Comparison of ENCODE assay signal across 8 mouse cellular contexts in the genomic region with DNA sequence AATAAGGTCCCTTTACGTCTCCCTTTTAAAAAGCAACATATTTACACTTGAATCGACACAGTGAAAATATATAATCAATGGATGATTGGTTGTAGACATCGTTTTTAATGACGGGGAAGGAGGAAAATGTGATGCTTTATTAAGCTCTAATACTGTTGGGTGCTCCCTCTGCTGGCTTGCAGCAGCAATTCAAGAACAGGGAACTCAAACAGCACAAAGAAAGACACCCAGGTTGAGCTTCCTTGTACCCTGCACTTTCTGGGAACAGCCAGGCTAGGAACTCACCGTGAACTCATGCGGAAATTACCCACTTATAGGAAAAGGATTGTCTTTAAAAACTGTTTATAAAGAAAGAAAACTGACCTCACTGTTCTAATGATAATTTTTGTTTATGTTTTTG.
DNase-seq lines count a peak whose midpoint lies in the region; ATAC-seq and TF ChIP-seq lines count a peak whose summit lies in the region.

No protein-coding gene starts in this region.

- no peaks in the 10 kb centered on the region for H3K4me1 ChIP-seq in liver, adult 2 months (ENCODE audit: control insufficient read depth, insufficient read depth, low read length)
- no peaks in the 10 kb centered on the region for H3K4me1 ChIP-seq in liver, embryonic 11.5 days (replicated peaks; ENCODE audit: control insufficient read depth, insufficient read depth, low read length)
- H3K4me1 ChIP-seq in hindbrain, embryonic 10.5 days (replicated peaks) = 0 out of 2 replicates have a peak, but pooled peaks cover 8% of the 10 kb centered on the region
- H3K4me1 ChIP-seq in midbrain, embryonic 14.5 days (ENCODE audit: control insufficient read depth, insufficient read depth, low read length) = peaks cover 8% of the 10 kb centered on the region; the same call in 1 of the 2 replicates

- H3K79me2 ChIP-seq in liver, adult 2 months (ENCODE audit: control insufficient read depth, insufficient read depth, low read length) = no peaks in the 10 kb centered on the region

- no peaks in the 10 kb centered on the region for H3K36me3 ChIP-seq in liver, adult 2 months (ENCODE audit: control insufficient read depth, insufficient read depth, low read length)
- H3K36me3 ChIP-seq in liver, embryonic 11.5 days (ENCODE audit: control insufficient read depth, insufficient read depth, low read length) = no peaks in the 10 kb centered on the region
- H3K36me3 ChIP-seq in hindbrain, embryonic 10.5 days = no peaks in the 10 kb centered on the region
- no peaks in the 10 kb centered on the region for H3K36me3 ChIP-seq in midbrain, embryonic 14.5 days (ENCODE audit: control insufficient read depth, insufficient read depth, low read length)

- H3K4me2 ChIP-seq in liver, embryonic 11.5 days = no peak overlapping the region
- peak overlapping the region; percentile 11; the same call in 1 of the 2 replicates for H3K4me2 ChIP-seq in midbrain, embryonic 14.5 days (ENCODE audit: low read length)

- 31% methylated on average over 6 of the region's 6 CpGs for WGBS in liver, adult 2 months
- 22% methylated on average over 6 of the region's 6 CpGs for WGBS in liver, embryonic 11.5 days
- WGBS in hindbrain, embryonic 10.5 days = 31% methylated on average over 6 of the region's 6 CpGs
- WGBS in midbrain, embryonic 14.5 days = 27% methylated on average over 6 of the region's 6 CpGs

- no peak for ATAC-seq in liver, embryonic 11.5 days (replicated peaks; ENCODE audit: low FRiP score)
- ATAC-seq in midbrain, embryonic 14.5 days (ENCODE audit: low FRiP score, low TSS enrichment) = no peak
- ATAC-seq in erythroblast, adult 5-6 weeks (replicated peaks; ENCODE audit: low FRiP score, poor library complexity, severe bottlenecking) = no peak

- no peak overlapping the region for H3K27ac ChIP-seq in liver, adult 2 months (replicated peaks; ENCODE audit: insufficient read depth, low read depth, low read length)
- H3K27ac ChIP-seq in liver, embryonic 11.5 days (ENCODE audit: low read depth, low read length) = no peak overlapping the region
- no peak overlapping the region for H3K27ac ChIP-seq in hindbrain, embryonic 10.5 days
- no peak overlapping the region for H3K27ac ChIP-seq in midbrain, embryonic 14.5 days (replicated peaks; ENCODE audit: low read depth, low read length)

- no peaks in the 10 kb centered on the region for H3K9me3 ChIP-seq in liver, embryonic 11.5 days (ENCODE audit: control insufficient read depth, low read length)
- 0 out of 2 replicates have a peak, but pooled peaks cover 2% of the 10 kb centered on the region for H3K9me3 ChIP-seq in hindbrain, embryonic 10.5 days
- no peaks in the 10 kb centered on the region for H3K9me3 ChIP-seq in midbrain, embryonic 14.5 days (ENCODE audit: control insufficient read depth, low read length)

- no peak for TF ChIP-seq POLR2A in liver, adult 2 months (IDR thresholded peaks at IDR 0.05; ENCODE audit: extremely low read depth, insufficient read depth, low read length)

- peak; percentile 5 for DNase-seq in liver, adult 2 months (ENCODE audit: extremely low read depth, low read depth, low spot score)
- DNase-seq in liver, embryonic 11.5 days (ENCODE audit: low spot score) = no peak
- peak; percentile 71 for DNase-seq in NIH3T3 (ENCODE audit: low read depth)
- DNase-seq in embryo, embryonic 11 days = peak; percentile 63
- peak; percentile 24 for DNase-seq in hindbrain, embryonic 10.5 days (ENCODE audit: low spot score)
- DNase-seq in left cerebral cortex, postnatal 25 days (ENCODE audit: low spot score in 2 of 2) = peak; percentile 32 to 36
- DNase-seq in midbrain, embryonic 14.5 days = peak; percentile 80

- intact Hi-C loops in left cerebral cortex, postnatal 25 days (cut with DNase I) = loop anchor here (1.0 to 10.0 kb wide), 4 partner anchors 126 to 552 kb away; a partner anchor contains a TSS

- H3K4me3 ChIP-seq in liver, adult 2 months (ENCODE audit: insufficient read depth, low read depth, low read length) = no peak overlapping the region
- H3K4me3 ChIP-seq in liver, embryonic 11.5 days (ENCODE audit: low read depth, low read length) = no peak overlapping the region
- no peak overlapping the region for H3K4me3 ChIP-seq in hindbrain, embryonic 10.5 days
- H3K4me3 ChIP-seq in midbrain, embryonic 14.5 days (replicated peaks; ENCODE audit: low read depth, low read length) = no peak overlapping the region

- no peak for TF ChIP-seq CTCF in liver, adult 2 months (IDR thresholded peaks at IDR 0.05; ENCODE audit: low read depth, low read length)

- H3K27me3 ChIP-seq in liver, adult 2 months (ENCODE audit: control insufficient read depth, insufficient read depth, low read length) = no peaks in the 10 kb centered on the region
- H3K27me3 ChIP-seq in liver, embryonic 11.5 days (replicated peaks; ENCODE audit: control insufficient read depth, insufficient read depth, low read length) = no peaks in the 10 kb centered on the region
- H3K27me3 ChIP-seq in hindbrain, embryonic 10.5 days (ENCODE audit: insufficient read depth, poor library complexity, severe bottlenecking) = no peaks in the 10 kb centered on the region
- no peaks in the 10 kb centered on the region for H3K27me3 ChIP-seq in midbrain, embryonic 14.5 days (ENCODE audit: control insufficient read depth, insufficient read depth, low read length)

- no peak overlapping the region for H3K9ac ChIP-seq in liver, adult 2 months (ENCODE audit: low read depth, low read length)
- no peak overlapping the region for H3K9ac ChIP-seq in liver, embryonic 11.5 days (ENCODE audit: low read depth, low read length)
- H3K9ac ChIP-seq in midbrain, embryonic 14.5 days (replicated peaks; ENCODE audit: low read length) = no peak overlapping the region
